Mouse (Mus musculus) regulatory T cell (primary cell): Measurements from ENCODE around the gene Tmem151b.

Experiments used
- in situ Hi-C: fragments of 300-600 bp; cut with MboI, MseI; formaldehyde crosslinking; loops from one replicate; pipeline ENCODE4 v1.15.1; 2025; ENCODE audit warnings: high pct_unique_total_duplicates

The Tmem151b gene

DNA sequence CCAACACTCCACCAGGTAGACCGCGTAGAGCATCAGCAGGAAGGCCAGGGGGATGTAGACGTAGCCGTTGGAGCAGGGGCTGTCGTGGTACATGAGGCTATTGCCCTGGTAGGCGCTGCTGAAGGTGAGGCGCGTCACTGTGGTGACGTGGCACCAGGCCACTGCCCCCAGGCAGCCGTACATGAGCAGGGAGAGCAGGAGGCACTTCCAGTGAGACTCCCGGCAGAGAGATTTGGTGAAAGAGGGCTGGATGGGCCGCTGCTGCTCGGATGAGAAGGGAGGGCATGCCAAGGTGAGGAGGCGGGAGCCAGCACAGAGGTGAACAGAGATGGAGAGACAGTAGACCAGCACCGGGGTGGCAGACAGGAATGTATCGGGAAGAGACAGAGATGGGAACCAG is 2.5 kb downstream of the Tmem151b start:
- in situ Hi-C loops: no loop called here

DNA sequence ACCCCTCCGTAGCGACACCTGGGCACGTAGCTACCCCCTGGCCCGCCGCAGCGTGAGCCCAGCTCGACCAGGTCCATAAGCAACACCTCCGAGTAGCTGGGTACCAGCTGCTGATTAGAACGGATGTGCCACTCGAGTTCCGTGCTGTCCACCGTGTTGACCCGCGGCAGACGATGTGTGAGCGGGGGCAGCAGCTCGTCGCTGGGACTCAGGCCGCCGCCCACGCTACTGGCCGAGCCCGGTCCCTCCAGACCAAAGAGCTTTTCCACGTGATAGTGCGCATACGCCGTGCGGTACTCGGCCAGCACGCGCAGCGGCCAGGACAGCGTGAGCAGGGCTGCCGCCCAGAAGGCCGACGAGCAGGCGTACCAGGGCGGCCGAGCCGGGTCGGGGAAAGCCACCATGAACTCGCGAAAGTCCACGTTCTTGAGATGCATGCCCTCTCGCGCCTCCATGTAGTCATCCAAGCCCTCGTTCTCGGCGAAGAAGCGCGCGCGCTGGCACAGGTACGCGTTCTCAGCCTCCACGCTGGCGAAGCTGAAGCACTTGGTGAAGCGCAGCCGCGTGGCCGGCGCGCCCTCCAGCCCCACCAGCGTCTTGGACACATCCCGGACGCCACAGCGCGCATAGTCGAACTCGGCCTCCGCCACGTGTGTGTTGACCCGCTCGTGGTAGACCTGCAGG is 4.1 kb downstream of the Tmem151b start:
- in situ Hi-C loops: no loop called here

DNA sequence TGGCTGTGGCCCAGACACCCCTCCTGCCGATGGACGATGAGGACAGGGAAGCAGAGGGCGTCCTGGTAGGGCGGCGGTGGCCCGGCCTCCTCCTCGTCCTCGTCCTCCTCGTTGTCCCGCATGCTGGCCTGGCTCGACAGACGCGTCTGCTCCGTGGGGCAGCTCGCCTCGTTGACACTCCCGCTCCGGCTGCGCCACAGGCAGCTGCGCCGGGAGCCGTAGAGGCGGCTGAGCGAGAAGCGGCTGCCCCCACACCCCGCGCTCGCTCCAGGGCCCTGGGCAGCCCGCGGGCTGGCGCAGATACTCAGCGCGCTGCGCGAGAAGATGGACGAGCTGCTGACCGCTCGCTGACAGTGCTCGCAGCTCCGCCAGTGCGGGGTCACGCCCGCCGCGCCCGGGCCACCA is 4.6 kb downstream of the Tmem151b start:
- in situ Hi-C loops: no loop called here

DNA sequence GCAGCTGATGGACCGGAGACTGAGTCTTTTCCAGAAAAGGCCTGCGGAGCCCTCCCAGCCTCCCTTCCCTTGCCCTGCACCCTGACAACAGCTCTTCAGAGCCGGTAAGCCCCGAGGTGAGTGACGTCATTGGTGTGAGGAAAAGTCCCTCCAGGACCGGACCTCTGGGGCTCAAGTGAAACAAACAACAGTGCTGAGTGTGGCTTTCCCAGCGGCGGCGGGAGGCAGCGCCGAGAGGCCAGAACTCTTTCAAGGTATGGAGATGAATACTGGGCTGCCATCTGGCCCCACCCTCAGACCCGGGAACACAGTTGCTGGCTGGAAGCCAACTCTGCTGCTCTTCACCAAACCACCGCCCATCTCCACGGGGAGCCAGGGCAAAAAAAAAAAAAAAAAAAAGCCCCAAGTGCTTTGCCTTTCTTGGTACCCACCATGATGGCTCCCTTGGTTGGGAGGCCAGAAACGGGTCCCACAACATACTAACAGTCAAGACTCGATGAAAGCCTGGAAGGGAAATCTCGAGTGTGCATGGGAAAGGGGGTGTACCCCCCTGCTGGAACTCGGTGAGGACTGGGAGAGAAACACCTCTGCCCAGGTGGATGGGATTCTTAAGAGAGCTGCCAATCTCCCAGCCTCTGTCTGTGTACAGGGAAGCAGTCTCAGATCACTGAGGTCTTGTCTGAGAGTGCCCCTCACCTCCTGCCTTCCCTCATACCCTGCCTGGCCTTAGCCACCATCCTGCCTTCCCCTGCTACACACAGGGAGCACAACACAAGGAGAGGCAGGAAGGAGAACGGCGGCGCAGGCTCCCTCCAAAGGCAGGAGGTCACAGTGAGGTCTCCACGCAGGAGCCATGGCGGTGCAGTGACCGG is 5.2 kb downstream of the Tmem151b start:
- in situ Hi-C loops: no loop called here

DNA sequence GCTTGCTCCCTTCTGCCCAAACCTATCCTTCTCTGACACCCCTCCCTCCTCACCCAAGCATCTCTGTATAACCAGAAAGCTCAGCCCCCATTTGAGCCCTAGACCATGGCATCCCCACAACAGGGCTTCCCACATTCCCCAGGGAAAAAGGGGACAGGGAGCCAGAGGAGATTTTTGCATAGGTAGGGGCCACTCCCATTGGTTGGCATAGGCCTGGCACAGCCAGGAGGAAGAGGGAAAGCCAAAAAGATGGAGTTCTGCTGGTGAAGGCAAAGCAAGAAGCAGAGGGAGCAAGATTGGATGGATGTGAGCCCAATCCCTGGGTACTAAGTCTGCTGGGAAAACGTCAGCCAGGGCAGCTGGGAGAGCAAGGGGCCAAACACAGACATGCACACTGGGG is 6.4 kb downstream of the Tmem151b start:
- in situ Hi-C loops: no loop called here

DNA sequence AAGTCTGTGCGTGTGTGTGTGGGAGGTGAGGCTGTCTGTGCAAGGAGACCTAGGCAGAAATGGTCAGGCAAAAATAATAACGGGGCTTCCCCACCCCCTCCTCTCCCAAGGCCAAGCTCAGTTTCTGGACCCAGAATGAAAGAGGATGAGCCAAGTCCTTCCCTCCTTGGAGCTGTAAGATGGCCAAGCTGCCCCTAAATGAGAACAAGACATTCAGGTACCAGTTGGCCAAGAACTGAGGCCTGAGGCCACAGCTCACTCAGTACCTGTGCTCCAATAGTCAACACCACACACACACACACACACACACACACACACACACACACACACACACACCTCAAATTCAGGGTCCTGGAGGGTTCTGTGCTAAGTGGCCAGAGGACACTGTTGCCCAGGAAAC is 6.8 kb downstream of the Tmem151b start:
- in situ Hi-C loops: no loop called here

DNA sequence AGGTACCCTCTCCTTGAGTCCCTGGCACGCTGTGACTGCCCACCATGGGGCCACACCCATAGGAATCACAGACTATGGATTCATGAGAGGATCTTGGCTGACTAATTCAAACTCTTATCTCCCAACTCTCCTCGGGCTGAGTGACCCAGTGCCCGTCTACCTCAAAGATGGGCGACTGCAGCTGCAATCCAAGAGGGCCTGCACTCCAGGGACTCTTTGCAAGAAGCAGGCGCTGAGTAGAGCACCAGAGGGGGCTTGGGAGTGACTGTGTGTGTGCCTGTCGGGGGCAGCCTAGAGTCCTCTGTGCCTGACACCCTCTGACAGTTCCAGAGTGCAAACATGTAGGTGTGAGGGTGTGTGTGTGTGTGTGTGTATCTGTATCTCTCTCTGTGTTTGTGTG is 7.3 kb downstream of the Tmem151b start:
- in situ Hi-C loops: no loop called here

DNA sequence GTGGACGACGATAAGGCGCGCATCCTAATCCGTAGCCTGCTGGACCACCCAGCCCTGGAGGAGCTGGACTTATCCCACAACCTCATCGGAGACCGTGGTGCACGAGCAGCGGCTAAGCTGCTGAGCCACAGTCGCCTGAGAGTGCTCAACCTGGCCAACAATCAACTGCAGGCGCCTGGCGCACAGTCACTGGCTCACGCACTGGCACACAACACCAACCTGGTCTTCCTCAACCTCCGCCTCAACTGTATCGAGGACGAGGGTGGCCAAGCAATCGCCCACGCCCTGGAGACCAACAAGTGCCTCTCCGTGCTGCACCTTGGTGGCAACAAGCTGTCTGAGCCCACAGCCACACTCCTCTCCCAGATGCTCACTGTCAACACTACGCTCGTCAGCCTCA is 9.8 kb downstream of the Tmem151b start:
- in situ Hi-C loops: no loop called here

DNA sequence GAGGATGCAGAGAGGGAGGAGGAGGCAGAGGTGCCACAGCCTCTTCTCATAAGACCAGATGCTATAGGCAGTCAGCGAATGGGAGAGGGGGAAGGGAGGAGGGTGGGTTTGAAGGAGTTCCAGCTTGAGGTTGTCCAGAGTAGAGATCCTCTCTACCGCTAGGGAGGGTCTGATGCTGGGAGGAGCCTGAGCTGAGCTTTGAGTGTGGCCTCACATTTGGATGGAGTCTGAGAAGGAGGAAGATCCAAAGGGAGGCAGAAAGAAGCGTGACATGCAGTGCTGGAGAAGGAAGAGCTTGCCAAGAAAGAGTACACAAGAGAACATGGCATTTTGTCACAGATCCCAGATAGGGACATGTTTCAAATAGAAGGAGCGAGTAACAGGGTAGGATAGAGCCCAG is 11.1 kb downstream of the Tmem151b start:
- in situ Hi-C loops: no loop called here

DNA sequence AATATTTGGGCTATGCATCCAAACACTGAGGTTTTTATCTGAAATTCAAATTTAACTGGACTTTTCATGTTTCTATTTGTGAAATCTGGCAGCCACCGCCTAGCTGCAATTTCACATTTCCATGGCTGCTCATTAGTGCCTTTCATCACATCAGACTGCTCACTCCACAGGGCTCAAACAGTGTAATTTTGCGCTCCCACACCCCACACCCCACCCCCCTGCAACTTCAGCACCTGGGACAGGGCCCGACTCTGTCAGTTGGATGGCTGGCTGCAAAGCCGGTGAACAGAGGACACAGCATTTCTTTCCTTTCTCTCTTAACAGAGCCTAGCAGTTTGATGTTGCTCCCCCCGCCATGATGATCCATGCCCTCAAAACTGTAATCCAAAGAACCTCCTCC is 13.2 kb downstream of the Tmem151b start:
- in situ Hi-C loops: no loop called here

DNA sequence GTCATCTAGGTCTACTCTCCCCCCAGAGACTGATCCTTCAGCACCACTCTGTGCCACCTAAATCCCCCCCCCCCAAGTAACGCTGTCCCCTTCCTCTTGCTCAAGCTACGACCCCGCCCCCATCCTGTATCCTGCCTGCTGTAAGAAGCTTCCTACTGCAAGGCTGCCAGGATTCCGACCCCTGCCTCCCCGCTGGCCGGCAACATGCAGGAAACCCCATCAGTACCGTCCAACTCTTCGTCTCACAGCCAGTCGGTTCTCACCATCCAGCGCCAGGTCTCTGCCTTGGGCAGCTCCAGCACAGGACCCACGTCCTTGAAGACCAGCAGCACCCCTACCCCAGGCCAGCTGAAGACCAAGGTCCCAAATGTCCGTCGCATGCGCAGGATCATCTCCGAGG is 16.6 kb downstream of the Tmem151b start:
- in situ Hi-C loops: no loop called here

DNA sequence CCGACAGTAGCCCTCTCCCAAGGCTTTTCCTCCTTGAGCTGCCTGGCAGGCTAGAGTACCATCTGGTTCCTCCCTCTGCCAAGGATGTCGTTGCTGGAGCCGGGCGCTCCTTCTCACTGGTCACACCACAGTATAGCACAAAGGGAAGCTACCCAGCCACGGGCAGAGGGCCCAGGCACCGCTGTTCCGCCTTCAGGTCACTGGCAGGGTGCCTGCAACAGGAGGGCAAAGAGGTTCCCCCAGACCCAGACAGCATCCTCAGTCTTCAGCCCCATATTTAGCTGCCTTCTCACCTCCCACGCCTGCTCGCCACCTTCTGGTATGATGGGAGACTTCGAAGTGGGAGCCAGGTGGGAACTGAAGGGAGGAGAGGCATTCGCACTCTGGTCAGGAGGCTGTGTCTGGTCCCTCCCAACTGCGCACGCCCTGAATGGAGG is 19.1 kb downstream of the Tmem151b start:
- in situ Hi-C loops: no loop called here

DNA sequence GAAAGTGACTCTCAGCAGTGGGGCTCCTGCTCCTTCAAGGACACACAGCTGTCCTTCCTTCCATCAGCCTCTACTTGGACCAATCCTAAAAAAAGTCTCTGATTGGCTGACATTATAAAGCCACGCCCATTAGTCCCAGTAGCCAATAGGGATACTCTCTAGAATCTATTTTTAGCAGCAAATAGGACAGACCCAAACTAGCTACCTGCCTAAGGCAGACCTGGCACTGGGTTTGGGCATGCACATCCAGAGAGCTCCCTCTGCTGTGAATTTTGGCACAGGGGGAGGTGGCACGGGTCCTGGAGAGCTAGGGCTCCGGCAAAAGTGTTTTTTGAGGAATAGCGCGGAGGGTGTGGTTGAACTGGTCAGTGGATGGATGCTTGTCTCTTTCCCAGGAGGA is 22.9 kb downstream of the Tmem151b start:
- in situ Hi-C loops: loop anchor here (10.0 kb wide), 1 partner anchor 562 kb away; no protein-coding TSS in a partner anchor

DNA sequence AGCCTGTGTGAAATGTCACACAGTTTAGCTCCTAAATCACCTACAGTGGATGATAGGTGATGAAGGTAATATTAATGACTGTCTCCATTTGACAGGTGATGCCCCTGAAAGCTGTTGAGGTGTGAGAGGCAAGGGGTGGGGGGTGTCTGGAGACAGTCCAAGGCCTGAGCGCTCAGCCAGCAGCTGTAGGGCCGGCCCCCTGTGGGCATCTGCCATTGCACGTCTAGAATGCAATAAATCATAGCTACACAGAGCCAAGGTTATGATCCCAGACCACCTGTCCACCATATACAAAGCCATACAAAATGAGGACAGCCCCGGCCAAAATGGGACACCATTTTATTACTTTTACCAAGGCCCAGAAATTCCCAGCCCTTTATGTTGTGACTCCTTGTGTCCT is 24.5 kb downstream of the Tmem151b start:
- in situ Hi-C loops: loop anchor here (10.0 kb wide), 1 partner anchor 560 kb away; no protein-coding TSS in a partner anchor

DNA sequence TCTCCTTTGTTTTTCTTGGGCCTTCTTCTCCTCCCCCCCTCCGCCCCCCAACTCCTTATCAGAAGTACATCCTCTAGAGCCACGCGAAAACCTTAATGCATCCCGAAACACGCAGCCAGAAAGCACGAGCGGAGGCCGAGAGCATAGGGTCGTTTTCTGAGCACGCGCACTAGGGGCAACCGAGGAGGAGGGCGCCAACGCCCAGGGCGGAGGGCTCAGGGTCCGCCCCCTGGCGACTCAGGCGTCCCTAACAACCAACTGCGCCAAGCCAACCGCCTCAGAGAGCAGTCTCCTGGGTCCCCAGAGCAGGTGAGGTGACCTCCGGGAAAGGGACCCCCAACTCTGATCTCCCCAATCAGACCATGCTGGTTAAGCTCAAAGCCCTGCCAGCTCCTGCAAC is 26.2 kb downstream of the Tmem151b start, which contains the start of gene Tcte1:
Gene Tcte1 (plus strand): TSS at position 172 of the 400 bp plus-strand sequence.
- in situ Hi-C loops: loop anchor here (10.0 kb wide), 1 partner anchor 558 kb away; no protein-coding TSS in a partner anchor

DNA sequence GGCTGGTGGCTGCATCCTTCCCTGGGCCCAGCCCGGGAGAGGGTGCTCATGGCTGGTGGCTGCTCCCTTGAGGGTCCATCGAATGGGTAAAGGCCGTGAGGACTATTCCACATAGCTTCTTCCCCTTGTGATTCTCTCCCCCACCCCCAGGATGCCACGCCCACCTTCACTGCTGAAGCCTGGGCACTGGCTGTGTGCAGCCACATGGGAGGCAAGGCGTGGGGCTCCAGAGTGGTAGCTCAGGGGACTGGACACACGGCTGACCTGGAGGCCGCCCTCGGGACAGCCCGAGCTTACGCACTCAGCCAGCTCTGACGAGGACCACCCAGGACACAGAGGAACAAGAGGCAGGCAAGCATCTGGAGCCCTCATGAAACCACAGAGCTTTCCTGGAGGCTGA is 29.3 kb downstream of the Tmem151b start:
- in situ Hi-C loops: loop anchor here (10.0 kb wide), 1 partner anchor 555 kb away; no protein-coding TSS in a partner anchor

DNA sequence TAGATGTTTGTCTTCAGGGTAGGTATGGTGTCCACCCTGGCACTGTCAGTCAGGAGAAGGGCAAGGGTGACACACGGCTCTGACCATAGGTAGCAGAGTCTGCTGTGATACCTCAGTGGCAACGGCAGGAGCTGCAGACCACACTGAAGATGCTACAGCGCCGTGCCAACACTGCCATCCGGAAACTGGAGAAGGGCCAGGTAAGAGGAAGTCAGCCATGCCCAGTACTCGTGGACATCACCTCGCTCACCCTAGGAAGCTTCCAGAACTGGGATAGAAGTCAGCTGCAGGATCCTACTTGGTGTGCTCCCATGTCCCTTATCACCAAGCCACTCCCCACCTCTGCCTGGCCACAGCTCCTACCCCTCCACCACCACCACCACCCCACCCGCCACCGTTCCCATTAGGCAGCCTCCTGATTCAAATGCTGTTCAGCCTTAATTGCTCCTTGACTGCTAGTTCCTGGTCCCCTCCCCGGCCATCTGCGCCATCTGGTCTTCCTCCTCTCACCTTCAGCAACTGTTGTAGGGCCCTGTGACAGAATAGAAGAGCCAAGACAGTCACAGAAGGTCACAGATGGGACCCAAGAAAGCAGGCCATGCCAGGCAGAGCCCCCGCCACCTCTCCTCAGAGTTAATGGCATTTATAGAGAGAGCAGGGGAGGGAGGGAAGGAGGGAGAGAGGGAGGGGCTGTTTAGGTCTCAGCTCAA is 30.6 kb downstream of the Tmem151b start:
- in situ Hi-C loops: no loop called here

DNA sequence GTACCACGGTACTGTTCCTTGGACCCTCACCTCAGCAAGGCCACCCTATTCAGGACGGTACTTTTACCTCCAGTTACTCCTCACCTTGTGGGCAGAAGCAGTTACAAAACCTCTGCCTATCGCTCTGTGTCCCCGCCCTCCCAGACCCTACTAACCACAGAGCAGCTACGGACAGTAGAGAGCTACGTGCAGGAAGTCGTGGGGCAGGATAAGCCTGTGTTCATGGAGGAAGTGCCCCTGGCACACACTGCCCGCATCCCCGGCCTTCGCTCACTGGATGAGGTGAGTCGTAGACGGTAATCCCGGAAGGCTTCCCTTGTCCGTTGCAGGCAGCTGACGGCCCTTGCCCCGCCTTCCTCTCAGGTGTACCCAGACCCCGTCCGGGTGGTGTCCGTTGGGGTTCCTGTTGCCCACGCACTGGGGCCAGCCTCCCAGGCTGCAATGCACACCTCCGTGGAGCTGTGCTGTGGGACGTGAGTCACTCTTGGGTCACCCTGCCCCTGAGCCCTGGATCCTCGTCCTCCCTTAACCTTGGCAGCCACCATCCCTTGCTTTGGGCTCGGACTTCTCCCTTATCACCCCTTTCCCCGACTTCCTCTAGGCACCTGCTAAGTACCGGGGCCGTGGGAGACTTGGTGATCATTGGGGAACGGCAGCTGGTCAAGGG is 31.8 kb downstream of the Tmem151b start:
- in situ Hi-C loops: no loop called here

DNA sequence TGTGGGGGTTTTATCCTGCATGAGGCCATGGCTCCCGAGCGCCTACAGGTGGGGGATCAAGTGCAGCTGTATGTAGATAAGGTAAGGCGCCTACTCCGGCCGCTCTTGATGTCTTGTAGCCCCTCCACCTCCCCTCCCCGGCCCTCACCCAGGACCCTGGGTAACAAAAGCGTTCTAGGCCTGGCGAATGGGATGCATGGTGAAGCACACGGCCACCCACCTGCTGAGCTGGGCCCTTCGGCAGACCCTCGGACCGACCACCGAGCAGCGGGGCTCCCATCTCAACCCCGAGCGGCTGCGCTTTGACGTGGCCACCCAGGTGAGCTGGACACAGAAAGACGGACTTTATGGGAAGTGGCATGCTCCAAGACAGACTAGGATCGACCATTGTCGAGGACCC is 32.3 kb downstream of the Tmem151b start:
- in situ Hi-C loops: no loop called here

DNA sequence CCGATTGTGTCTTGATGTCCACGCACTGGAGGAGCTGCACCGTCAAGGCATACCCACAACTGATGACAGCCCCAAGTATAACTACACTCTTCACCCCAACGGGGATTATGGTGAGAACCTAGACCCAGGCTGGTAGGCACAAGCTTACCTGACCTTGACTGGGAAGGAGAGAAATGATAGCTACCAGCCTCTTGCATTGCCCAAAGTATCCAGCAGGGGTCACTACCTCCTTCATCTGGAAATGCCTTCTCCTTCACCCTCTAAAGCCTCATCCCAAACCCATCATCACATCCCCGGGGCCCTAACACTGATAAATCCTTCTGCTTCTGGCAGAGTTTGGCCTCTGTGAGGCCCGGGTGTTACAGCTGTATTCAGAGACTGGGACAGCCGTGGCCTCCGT is 33.0 kb downstream of the Tmem151b start:
- in situ Hi-C loops: no loop called here

DNA sequence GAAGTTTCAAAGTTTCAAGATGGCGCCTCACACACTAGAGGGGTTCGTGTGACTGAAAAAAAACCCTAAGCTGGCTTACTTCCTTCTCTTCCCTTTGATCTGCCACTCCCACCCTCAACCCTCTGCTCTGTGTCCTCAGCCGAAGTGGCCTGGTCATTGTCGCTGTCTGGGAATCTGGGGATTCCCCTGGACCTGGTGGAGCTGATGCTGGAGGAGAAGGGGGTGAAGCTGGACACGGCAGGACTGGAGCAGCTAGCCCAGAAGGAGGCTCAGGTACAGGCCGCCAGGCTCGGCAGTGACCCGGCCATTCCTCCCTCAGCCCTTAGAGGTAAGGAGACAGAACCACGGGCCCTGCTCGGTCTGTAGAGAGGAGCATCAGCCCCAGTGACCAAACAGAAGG is 33.7 kb downstream of the Tmem151b start:
- in situ Hi-C loops: no loop called here
